Mouse (Mus musculus): ENCODE measurements around the gene Gm39115.

The Gm39115 gene

GRCm38 (mm10) chr7:142095183-142095931 lies 40.5 kb downstream of the Gm39115 start, which contains the start of gene Dusp8:
Dusp8 (minus strand) TSS chr7:142095843.
- peak; percentile 95 for DNase-seq

GRCm38 (mm10) chr7:142094301-142095143 lies 41.3 kb downstream of the Gm39115 start:
- DNase-seq: peak; percentile 49

- DNase-seq: no peak
Measured at GRCm38 (mm10) chr7:142093696-142094240, 42.1 kb downstream of the Gm39115 start.

- no peak for DNase-seq
Measured at GRCm38 (mm10) chr7:142092991-142093390, 42.8 kb downstream of the Gm39115 start.

GRCm38 (mm10) chr7:142091848-142092247 lies 44.0 kb downstream of the Gm39115 start:
- no peak for DNase-seq

- no peak for DNase-seq
Measured at GRCm38 (mm10) chr7:142089648-142090447, 46.0 kb downstream of the Gm39115 start.

GRCm38 (mm10) chr7:142088886-142089285 lies 46.9 kb downstream of the Gm39115 start:
- DNase-seq: peak; percentile 74

GRCm38 (mm10) chr7:142087069-142087652 lies 48.7 kb downstream of the Gm39115 start:
- no peak for DNase-seq

- DNase-seq: no peak
Measured at GRCm38 (mm10) chr7:142086159-142086905, 49.5 kb downstream of the Gm39115 start.
